Mouse (Mus musculus) skeletal muscle tissue, adult 2 months (tissue): ENCODE data around the gene Akap7.

Source experiments
- DNase-seq: peaks from one replicate; pipeline ENCODE4 v3.0.0-alpha.2; 2012; ENCODE audit warnings: low read depth, low spot score

Akap7 gene

GRCm38 (mm10) chr10:25307770-25308169 lies at the start of gene Akap7:
TSS of gene Akap7 (minus strand) at chr10:25307870.
- DNase-seq = no peak

- DNase-seq = no peak
Observed at GRCm38 (mm10) chr10:25354390-25354789, 46.7 kb upstream of the Akap7 start.

- no peak for DNase-seq
Observed at GRCm38 (mm10) chr10:25353941-25354340, 46.3 kb upstream of the Akap7 start.

- DNase-seq = no peak
Observed at GRCm38 (mm10) chr10:25342801-25343200, 35.1 kb upstream of the Akap7 start.

GRCm38 (mm10) chr10:25340675-25341074 lies 33.0 kb upstream of the Akap7 start:
- no peak for DNase-seq

GRCm38 (mm10) chr10:25333390-25334079 lies 25.9 kb upstream of the Akap7 start:
- DNase-seq = no peak

GRCm38 (mm10) chr10:25331321-25332049 lies 23.8 kb upstream of the Akap7 start:
- DNase-seq = peak; percentile 55

- no peak for DNase-seq
Observed at GRCm38 (mm10) chr10:25330094-25330493, 22.4 kb upstream of the Akap7 start.

GRCm38 (mm10) chr10:25327511-25327910 lies 19.8 kb upstream of the Akap7 start:
- DNase-seq = no peak

GRCm38 (mm10) chr10:25325690-25326089 lies 18.0 kb upstream of the Akap7 start:
- peak; percentile 25 for DNase-seq

- DNase-seq = no peak
Observed at GRCm38 (mm10) chr10:25321198-25321597, 13.5 kb upstream of the Akap7 start.

- DNase-seq = no peak
Observed at GRCm38 (mm10) chr10:25319531-25319930, 11.9 kb upstream of the Akap7 start.

- DNase-seq = no peak
Observed at GRCm38 (mm10) chr10:25318405-25318804, 10.7 kb upstream of the Akap7 start.

GRCm38 (mm10) chr10:25317665-25318064 lies 10.0 kb upstream of the Akap7 start:
- no peak for DNase-seq

- no peak for DNase-seq
Observed at GRCm38 (mm10) chr10:25313856-25314584, 6.3 kb upstream of the Akap7 start.

- DNase-seq = no peak
Observed at GRCm38 (mm10) chr10:25311554-25312212, 4.0 kb upstream of the Akap7 start.

GRCm38 (mm10) chr10:25310736-25311135 lies 3.1 kb upstream of the Akap7 start:
- no peak for DNase-seq

GRCm38 (mm10) chr10:25309996-25310395 lies 2.3 kb upstream of the Akap7 start:
- no peak for DNase-seq

GRCm38 (mm10) chr10:25305146-25305545 lies 2.5 kb downstream of the Akap7 start:
- no peak for DNase-seq

GRCm38 (mm10) chr10:25304608-25305007 lies 3.1 kb downstream of the Akap7 start:
- no peak for DNase-seq

GRCm38 (mm10) chr10:25299031-25299529 lies 8.6 kb downstream of the Akap7 start:
- DNase-seq = no peak

- DNase-seq = no peak
Observed at GRCm38 (mm10) chr10:25298264-25298671, 9.4 kb downstream of the Akap7 start.
